Mouse (Mus musculus) liver, embryonic 11.5 days (tissue): Measurements from ENCODE around the gene Eif2d. TPM values are rescaled to one million over a fixed set of nuclear protein-coding genes. Genes with fewer than 3 reads are reported as not detected.

Experiments
- ATAC-seq: fragments of 200-750 bp; cut with Nextera tagmentation; replicated peaks from 2 replicates; pipeline ENCODE4 v1.8.0; 2017; ENCODE audit warnings: moderate number of reproducible peaks, mild to moderate bottlenecking, moderate TSS enrichment, moderate library complexity; ENCODE audit not compliant: low FRiP score
- DNase-seq: peaks from one replicate; pipeline ENCODE4 v3.0.0-alpha.2; 2017; ENCODE audit warnings: low spot score
- H3K27ac ChIP-seq: fragments of 300-500 bp; sonication (generic); 2 replicates; pipeline ENCODE4 v1.5.1; 2014; ENCODE audit warnings: mild to moderate bottlenecking, low read depth, low read length, control low read depth
- H3K27me3 ChIP-seq: fragments of 300-500 bp; sonication (generic); replicated peaks from 2 replicates; pipeline ENCODE4 v1.6.1; 2014; ENCODE audit warnings: low read length, mixed read lengths; ENCODE audit not compliant: control insufficient read depth, insufficient read depth
- H3K36me3 ChIP-seq: fragments of 300-500 bp; sonication (generic); 2 replicates; pipeline ENCODE4 v1.6.1; 2014; ENCODE audit warnings: mild to moderate bottlenecking, low read length, moderate library complexity, mixed read lengths; ENCODE audit not compliant: control insufficient read depth, insufficient read depth
- H3K4me1 ChIP-seq: fragments of 300-500 bp; sonication (generic); replicated peaks from 2 replicates; pipeline ENCODE4 v1.6.1; 2014; ENCODE audit warnings: low read length, mixed read lengths; ENCODE audit not compliant: control insufficient read depth, insufficient read depth
- H3K4me2 ChIP-seq: fragments of 300-500 bp; sonication (generic); 2 replicates; pipeline ENCODE4 v1.6.1; 2014; ENCODE audit warnings: mild to moderate bottlenecking, control low read depth, moderate library complexity
- H3K4me3 ChIP-seq: fragments of 300-500 bp; sonication (generic); 2 replicates; pipeline ENCODE4 v1.5.1; 2014; ENCODE audit warnings: low read depth, low read length, control low read depth
- H3K9ac ChIP-seq: fragments of 300-500 bp; sonication (generic); 2 replicates; pipeline ENCODE4 v1.6.1; 2014; ENCODE audit warnings: low read depth, low read length, control low read depth
- H3K9me3 ChIP-seq: fragments of 300-500 bp; sonication (generic); 2 replicates; pipeline ENCODE4 v1.6.1; 2016; ENCODE audit warnings: low read length, inconsistent platforms, mixed read lengths; ENCODE audit not compliant: control insufficient read depth
- WGBS: fragments of 180-500 bp; shearing (Covaris S2); extraction: QIAGEN DNeasy Blood & Tissue Kit; methylation state at CpG from one replicate; pipeline ENCODE4 v1.1.7; 2014; 5-methylcytosine and 5-hydroxymethylcytosine counted together
- polyA plus RNA-seq: library from polyadenylated mRNA; unstranded; fragments of >200 nt; fragmentation: Nextera tagmentation; extraction: Ambion mirVana; gene quantifications from 2 replicates; pipeline ENCODE4 v1.2.1, GENCODE M21; 2014

The Eif2d gene
- polyA plus RNA-seq, 1 experiment from 2014 or later = 61.4 TPM

DNA sequence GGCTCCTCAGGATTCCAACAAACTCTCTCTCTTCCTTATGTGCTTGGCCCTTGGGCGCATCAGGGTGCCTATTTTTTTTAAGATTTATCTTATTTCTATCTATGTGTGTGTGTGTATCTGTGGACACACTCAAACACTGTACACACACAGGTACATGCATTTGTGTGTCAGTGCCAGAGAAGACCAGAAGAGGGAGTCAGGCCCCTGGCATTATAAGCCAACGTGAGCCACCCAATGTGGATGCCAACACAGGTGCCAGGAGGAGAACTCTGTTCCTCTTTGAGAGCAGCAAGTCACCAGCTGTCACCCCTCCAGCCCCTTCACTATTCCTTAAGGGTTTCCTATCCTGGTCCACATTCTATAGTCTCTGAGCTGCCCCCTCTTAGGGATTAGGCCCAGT lies 34.0 kb upstream of the Eif2d start:
- H3K4me3 ChIP-seq = no peak overlapping the region
- no peaks in the 10 kb centered on the region for H3K9me3 ChIP-seq
- peaks cover 4% of the 10 kb centered on the region; the same call in 1 of the 2 replicates for H3K4me1 ChIP-seq
- DNase-seq (no peak), ATAC-seq (peak; percentile 39; the same call in 1 of the 2 replicates)
- H3K27me3 ChIP-seq = no peaks in the 10 kb centered on the region
- no peaks in the 10 kb centered on the region for H3K36me3 ChIP-seq
- no peak overlapping the region for H3K9ac ChIP-seq
- 61% methylated on average over 2 of the region's 2 CpGs for WGBS
- H3K27ac ChIP-seq = no peak overlapping the region
- no peak overlapping the region for H3K4me2 ChIP-seq

DNA sequence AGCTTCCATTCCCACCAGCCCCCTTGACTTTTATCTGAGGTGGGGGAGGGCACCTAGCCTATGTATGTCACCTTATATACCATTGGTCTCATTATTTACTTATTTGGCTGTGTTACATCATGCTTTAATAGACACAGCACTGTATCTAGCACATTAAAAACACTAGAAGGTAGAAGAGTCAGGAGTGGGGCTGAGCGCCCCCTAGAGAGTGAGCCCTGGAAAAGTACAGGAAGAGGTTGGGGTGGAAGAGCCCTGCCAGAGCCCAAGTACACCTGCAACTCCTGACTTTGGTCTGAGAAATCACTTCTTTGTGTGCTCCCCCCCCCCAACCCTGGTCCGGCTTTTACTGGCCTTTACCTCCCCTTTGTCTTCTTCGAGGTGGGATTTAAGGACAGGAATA lies 31.0 kb upstream of the Eif2d start:
- Histone ChIP-seq H3K4me3 (no peak overlapping the region), H3K9me3 (no peaks in the 10 kb centered on the region), H3K36me3 (no peaks in the 10 kb centered on the region), H3K27me3 (no peaks in the 10 kb centered on the region), H3K9ac (no peak overlapping the region), H3K4me1 (peaks cover 25% of the 10 kb centered on the region), H3K4me2 (no peak overlapping the region), H3K27ac (no peak overlapping the region)
- ATAC-seq (no peak), DNase-seq (no peak)
- WGBS = 40% methylated on average over 3 of the region's 3 CpGs

DNA sequence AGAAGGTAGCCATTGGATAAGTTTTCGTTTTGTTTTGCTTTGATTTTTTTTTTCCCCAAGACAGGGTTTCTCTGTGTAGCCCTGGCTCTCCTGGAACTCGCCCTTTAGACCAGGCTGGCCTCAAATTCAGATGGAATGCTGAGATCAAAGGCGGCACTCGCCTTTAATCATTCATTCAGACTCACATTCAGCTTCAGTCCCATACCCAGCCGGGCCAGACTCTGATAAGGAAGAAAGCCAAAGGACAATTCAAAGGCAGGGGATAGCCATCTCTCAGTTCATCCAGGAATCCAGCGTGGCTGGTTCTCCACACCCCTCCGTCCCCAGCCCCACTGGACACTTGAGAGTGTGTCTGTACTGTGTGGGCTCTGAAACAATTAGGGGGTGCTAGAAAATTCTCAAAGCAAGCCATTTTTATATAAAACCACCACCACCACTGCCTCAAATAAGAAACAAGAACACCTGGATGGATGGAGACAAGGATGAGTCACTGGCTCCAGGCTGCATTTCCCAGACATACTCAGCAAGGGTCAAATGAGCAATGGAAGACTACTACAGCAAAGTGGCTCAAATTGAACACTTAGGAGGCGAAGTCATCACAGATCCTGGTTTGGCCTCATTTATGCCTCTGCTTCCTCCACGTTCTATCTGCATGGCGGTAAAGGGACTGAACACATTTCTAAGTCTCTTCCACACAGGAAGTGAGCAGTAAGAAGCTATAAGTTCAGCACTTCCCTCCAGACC lies 29.3 kb upstream of the Eif2d start:
- 65% methylated on average over 10 of the region's 10 CpGs for WGBS
- no peak for DNase-seq
- H3K27me3 ChIP-seq = no peaks in the 10 kb centered on the region
- peaks cover 3% of the 10 kb centered on the region for H3K36me3 ChIP-seq
- H3K9ac ChIP-seq = no peak overlapping the region
- H3K4me2 ChIP-seq = no peak overlapping the region
- H3K4me1 ChIP-seq = peaks cover 33% of the 10 kb centered on the region
- no peak for ATAC-seq
- H3K27ac ChIP-seq = no peak overlapping the region
- H3K4me3 ChIP-seq = no peak overlapping the region
- no peaks in the 10 kb centered on the region for H3K9me3 ChIP-seq

DNA sequence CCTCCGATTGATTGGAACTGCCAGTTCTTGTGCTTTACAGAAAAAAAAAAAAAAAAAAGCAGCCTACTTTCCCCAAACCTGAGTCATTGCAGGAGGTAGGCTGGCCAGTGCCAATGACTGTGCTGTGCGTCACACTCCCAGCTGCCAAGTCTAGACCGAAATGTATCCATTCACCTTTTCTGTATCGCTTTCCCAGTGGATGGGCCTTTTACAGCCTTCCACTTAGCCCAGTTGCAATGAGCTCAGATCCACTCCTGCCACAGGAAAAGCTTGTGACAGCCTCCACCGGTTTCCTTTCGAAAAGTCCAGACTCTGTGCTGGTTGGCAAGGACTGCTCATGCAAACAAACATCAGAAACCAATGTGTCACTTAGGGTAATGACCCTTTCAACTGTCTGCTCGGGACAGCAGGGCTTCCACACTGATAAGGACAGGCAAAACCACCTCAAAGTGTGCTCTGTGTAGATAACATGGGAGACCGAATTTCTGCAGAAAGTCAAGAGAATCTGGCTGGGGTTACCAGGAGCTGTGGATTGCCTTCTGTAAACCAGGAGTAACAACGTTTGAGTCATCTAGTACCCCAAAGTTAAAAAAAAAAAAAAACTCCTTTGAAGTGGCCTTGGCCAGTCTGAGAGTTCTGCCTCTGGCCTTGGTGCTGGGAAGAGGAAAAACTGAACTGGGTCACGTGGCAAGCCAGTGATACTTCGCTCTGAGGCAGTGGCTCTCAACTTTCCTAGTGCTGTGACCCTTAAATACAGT lies 26.8 kb upstream of the Eif2d start:
- peak overlapping the region; percentile 66 for H3K4me2 ChIP-seq
- 0 out of 2 replicates have a peak, but pooled peaks cover 2% of the 10 kb centered on the region for H3K9me3 ChIP-seq
- H3K9ac ChIP-seq = peak overlapping the region; percentile 44
- H3K4me3 ChIP-seq = peak overlapping the region; percentile 10; the same call in 1 of the 2 replicates
- peak overlapping the region; percentile 95 for H3K27ac ChIP-seq
- no peaks in the 10 kb centered on the region for H3K27me3 ChIP-seq
- H3K36me3 ChIP-seq = peaks cover 23% of the 10 kb centered on the region
- ATAC-seq (peak; percentile 97), DNase-seq (peak; percentile 76)
- peaks cover 33% of the 10 kb centered on the region for H3K4me1 ChIP-seq
- WGBS = 26% methylated on average over 11 of the region's 11 CpGs

DNA sequence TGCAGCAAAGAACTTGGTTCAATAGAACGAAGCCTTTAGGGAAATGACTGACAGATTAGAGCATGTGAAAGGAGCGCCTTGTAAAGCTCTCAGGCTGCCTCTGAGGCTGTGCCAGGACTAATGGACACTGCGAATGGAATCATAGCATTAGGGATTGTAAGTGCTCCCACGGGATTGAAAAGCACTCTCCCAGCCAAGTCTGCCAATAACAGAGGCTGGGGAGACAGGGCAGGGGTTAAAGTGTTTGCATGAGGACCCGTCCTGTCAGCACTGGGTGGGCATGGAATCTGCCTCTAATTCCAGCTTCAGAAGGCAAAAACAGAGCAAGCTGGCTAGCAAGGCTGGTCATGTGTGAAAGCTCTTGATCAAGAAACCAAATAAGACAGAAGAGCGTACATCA lies 18.8 kb upstream of the Eif2d start:
- Histone ChIP-seq H3K4me3 (no peak overlapping the region), H3K27ac (no peak overlapping the region), H3K9ac (no peak overlapping the region), H3K9me3 (0 out of 2 replicates have a peak, but pooled peaks cover 2% of the 10 kb centered on the region), H3K27me3 (no peaks in the 10 kb centered on the region), H3K4me2 (peak overlapping the region; percentile 92; the same call in 1 of the 2 replicates), H3K4me1 (peaks cover 19% of the 10 kb centered on the region), H3K36me3 (peaks cover 15% of the 10 kb centered on the region)
- 86% methylated on average over 6 of the region's 6 CpGs for WGBS
- no peak for ATAC-seq
- DNase-seq = no peak

DNA sequence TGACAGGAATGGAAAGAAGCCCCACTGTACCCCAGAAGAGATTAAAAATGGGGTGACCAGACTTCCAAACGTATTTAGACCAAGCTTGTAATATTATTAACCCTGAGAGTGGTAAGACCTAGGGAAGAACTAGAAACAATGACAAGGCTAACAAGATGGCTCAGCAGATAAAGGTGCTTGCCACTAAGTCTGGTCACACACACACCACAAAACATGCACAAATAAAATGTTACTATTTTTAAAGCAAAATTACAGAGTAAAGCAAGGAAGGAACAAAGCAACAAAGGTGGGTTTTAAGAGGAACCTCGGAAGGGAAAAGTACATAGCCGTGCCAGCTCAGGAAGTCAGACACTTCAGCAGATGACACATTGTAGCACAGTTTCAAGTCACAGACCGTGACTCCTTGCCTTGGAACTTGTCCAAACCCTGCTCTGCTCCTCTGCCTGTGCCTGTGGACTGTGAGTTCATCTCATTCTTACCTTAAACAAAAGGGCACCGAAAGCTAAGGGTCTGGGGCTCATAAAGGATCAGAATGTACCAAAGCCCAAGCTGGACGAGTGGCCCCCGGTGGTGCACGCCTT lies 17.9 kb upstream of the Eif2d start:
- 59% methylated on average over 8 of the region's 8 CpGs for WGBS
- peak overlapping the region; percentile 94 for H3K4me3 ChIP-seq
- H3K9me3 ChIP-seq = no peaks in the 10 kb centered on the region
- H3K9ac ChIP-seq = no peak overlapping the region
- no peak for DNase-seq
- no peaks in the 10 kb centered on the region for H3K27me3 ChIP-seq
- H3K27ac ChIP-seq = no peak overlapping the region
- ATAC-seq = no peak
- H3K36me3 ChIP-seq = peaks cover 7% of the 10 kb centered on the region
- H3K4me2 ChIP-seq = peak overlapping the region; percentile 92
- H3K4me1 ChIP-seq = peaks cover 21% of the 10 kb centered on the region

DNA sequence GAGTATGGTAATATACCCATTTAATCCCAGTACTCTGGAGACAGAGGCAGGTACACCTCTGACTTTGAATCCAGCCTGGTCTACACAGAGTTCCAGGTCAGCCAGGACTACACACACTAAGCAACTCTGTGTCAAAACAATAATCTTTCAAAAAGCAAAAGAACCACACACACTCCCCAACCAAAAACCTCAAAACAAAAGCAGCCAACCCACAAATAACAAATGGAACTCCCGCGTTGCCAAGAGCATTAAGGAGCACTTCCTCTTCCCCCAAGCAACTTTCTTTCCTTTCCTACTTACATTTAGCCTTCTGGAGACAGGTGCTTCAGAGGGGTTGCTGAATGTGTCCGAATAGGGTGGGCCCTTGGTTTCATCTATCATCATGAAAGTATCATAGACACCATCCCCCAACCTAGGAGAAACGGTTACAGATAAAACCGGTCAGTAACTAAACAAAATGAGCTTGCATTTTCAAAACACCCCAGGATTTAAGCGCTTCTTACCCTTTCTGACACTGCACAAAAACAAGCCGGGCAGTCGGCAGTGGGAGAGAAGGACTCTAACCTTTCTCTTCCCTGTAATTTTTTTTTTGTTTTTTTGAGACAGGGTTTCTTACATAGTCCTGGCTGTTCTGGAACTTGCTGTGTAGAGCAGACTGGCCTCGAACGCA lies 16.9 kb upstream of the Eif2d start:
- H3K27me3 ChIP-seq = no peaks in the 10 kb centered on the region
- H3K4me3 ChIP-seq = peak overlapping the region; percentile 94
- WGBS = 48% methylated on average over 10 of the region's 10 CpGs
- H3K4me2 ChIP-seq = peak overlapping the region; percentile 92
- H3K27ac ChIP-seq = peak overlapping the region; percentile 71
- peaks cover 21% of the 10 kb centered on the region for H3K4me1 ChIP-seq
- H3K36me3 ChIP-seq = no peaks in the 10 kb centered on the region
- ATAC-seq (no peak), DNase-seq (no peak)
- H3K9ac ChIP-seq = peak overlapping the region; percentile 30
- no peaks in the 10 kb centered on the region for H3K9me3 ChIP-seq

DNA sequence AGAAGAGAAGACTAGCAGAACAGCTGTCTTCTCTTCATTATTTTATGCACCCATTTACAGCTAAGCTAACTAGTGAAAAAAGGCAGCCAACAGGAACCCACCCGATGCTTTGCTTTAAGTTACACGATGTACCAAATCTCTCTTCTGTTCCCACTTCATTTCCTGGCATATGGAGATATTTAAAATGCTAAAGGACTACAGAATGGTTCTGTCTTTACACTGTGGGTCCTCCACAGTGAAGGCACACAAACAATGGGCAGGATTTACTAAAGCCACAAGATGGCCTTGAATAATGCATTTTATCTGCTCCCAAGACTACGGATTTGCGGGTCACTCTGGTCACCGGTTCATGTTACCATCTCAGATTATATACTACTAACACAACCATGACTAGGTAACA lies 15.9 kb upstream of the Eif2d start:
- H3K27me3 ChIP-seq = no peaks in the 10 kb centered on the region
- peak overlapping the region; percentile 52 for H3K9ac ChIP-seq
- ATAC-seq (no peak), DNase-seq (no peak)
- WGBS = 19% methylated on average over 5 of the region's 5 CpGs
- H3K9me3 ChIP-seq = no peaks in the 10 kb centered on the region
- peak overlapping the region; percentile 34 for H3K27ac ChIP-seq
- no peaks in the 10 kb centered on the region for H3K36me3 ChIP-seq
- H3K4me1 ChIP-seq = peaks cover 21% of the 10 kb centered on the region
- peak overlapping the region; percentile 94 for H3K4me3 ChIP-seq
- peak overlapping the region; percentile 92 for H3K4me2 ChIP-seq
